Mouse (Mus musculus): ENCODE measurements around the gene Myl4. TPM values are rescaled to one million over a fixed set of nuclear protein-coding genes. Genes with fewer than 3 reads are reported as not detected.

Gene Myl4
- polyA plus RNA-seq, 1 experiment from 2014 or later: 8.7 TPM

DNA sequence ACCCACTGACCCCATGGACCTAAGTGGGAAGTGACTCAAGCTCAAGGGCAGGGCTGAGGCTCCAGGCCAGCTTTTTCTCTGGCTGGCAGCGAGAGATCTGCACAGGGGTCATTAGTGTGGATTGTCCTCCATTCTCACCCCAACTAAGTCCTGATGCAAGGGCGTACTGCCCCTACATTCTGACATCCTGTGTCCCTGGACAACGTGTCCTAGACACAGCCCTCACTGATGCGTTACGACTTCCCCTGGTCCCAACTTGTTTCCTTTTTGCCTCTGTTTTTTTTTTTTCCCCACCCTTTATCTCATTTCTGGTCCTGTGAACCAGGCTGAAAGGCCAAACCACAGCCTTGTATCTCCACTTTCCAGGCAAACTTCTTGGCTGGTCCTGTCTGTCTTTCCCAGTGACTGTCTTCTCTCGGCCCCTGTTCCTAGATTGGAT, 68.2 kb downstream of the Myl4 start:
- H3K36me3 ChIP-seq (ENCODE audit: control insufficient read depth, insufficient read depth): no peaks in the 10 kb centered on the region
- H3K4me2 ChIP-seq (ENCODE audit: low read depth, low read length): no peak overlapping the region
- H3K4me3 ChIP-seq (ENCODE audit: low read depth, low read length): no peak overlapping the region
- no peaks in the 10 kb centered on the region for H3K9me3 ChIP-seq (replicated peaks; ENCODE audit: control insufficient read depth, low read length)
- WGBS (ENCODE audit: insufficient replicate concordance): 18% methylated on average over 6 of the region's 6 CpGs
- no peaks in the 10 kb centered on the region; the same call in 1 of the 2 replicates for H3K27me3 ChIP-seq (ENCODE audit: control insufficient read depth, insufficient read depth, low read depth, low read length)
- H3K9ac ChIP-seq (ENCODE audit: low read depth, low read length): no peak overlapping the region
- H3K4me1 ChIP-seq (ENCODE audit: control insufficient read depth, low read depth, low read length): peaks cover 3% of the 10 kb centered on the region
- no peak overlapping the region for H3K27ac ChIP-seq (ENCODE audit: low read length)
- ATAC-seq (ENCODE audit: low read depth): no peak

DNA sequence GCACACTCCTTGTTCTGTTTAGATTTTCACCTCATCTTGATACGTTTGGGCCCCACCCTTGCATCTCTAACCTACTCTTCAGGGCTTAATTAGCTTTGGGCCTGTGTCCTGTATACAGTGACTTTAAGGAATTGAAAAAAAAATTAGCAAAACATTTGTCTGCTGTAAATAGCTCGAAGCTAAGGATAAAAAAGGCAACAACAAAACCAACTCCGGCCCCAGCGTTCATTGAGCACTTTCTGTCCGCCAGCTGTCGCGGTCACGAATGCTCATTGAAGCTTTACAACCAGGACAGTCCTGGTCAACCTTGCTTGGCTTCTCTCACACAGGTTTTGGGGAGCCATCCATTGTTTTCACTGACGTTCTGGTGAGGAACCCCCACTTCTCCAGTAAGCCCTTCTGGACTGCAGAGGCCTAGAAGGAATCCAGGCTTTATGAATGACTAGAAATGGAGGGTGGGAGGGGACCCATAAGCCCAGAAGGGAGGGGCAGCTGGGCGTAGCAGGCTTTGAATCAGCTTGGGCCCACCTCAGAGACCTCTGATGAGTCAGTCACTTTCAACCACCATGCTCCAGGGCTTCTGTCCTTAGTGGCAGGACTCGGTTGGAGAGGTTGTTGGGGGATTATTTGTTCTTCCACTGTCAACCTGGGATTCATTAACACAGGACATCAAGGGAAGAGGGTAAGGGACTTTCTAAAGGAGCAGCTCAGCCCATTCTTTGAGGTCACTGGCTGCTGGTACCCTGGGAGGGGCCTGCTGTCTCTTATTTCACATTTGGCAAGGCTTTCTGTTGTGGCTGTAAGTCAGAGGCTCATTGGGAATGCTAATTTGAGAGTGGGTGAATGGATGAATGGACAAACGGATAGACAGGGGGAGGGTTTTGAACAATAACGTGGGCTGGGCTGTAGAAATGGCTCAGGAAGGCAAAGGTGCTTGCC, 68.9 kb downstream of the Myl4 start:
- no peak for ATAC-seq (ENCODE audit: low read depth)
- H3K9me3 ChIP-seq (replicated peaks; ENCODE audit: control insufficient read depth, low read length): no peaks in the 10 kb centered on the region
- H3K27ac ChIP-seq (ENCODE audit: low read length): no peak overlapping the region
- H3K27me3 ChIP-seq (ENCODE audit: control insufficient read depth, insufficient read depth, low read depth, low read length): no peaks in the 10 kb centered on the region
- WGBS (ENCODE audit: insufficient replicate concordance): 42% methylated on average over 13 of the region's 13 CpGs
- H3K9ac ChIP-seq (ENCODE audit: low read depth, low read length): no peak overlapping the region
- H3K4me3 ChIP-seq (ENCODE audit: low read depth, low read length): no peak overlapping the region
- no peaks in the 10 kb centered on the region; the same call in 1 of the 2 replicates for H3K4me1 ChIP-seq (ENCODE audit: control insufficient read depth, low read depth, low read length)
- no peaks in the 10 kb centered on the region for H3K36me3 ChIP-seq (ENCODE audit: control insufficient read depth, insufficient read depth)
- no peak overlapping the region for H3K4me2 ChIP-seq (ENCODE audit: low read depth, low read length)

DNA sequence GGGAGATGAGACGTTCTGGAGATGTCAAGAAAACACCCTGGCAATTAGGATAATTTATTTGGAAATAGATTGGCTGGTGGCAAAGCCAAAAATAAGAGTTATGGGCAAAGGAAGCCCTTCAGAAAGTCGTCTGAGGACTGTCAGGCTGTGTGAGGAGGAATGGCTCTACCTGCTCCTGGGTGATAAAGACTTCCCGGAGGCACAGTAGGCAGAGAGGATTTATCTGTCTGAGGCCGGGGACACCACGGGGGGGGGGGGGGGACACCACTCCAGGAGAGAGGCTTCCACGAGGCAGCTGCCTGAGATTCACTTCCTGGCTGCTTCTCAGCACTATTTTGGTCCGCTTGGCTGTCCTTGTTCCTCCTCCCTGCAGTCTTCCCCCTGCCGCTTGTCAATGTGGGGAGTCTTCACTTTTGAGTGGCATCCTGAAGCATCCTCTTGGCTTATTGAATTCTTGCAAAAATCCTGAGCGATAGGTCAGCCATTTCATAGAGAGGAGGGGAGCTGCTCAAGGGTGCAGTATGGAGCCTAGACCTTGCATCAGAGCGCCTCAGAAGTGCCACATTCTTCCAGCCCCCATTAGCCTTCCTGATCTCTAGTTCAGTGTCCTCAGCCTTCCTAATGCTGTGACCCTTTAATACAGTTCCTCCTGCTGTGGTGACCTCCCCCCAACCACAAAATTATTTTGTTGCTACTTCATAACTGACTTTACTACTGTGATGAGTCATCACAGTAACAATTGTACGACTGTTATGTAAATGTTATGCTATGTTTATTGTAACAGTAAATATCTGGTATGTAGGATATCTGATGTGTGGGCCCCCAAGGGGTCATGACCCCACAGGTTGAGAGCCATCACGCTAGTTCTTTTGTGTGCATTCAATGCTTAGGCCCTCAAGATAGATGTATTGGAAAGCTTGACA, 71.8 kb downstream of the Myl4 start:
- Histone ChIP-seq H3K27ac (ENCODE audit: low read length) (no peak overlapping the region), H3K9me3 (replicated peaks; ENCODE audit: control insufficient read depth, low read length) (no peaks in the 10 kb centered on the region), H3K4me3 (ENCODE audit: low read depth, low read length) (no peak overlapping the region), H3K27me3 (ENCODE audit: control insufficient read depth, insufficient read depth, low read depth, low read length) (no peaks in the 10 kb centered on the region), H3K4me2 (ENCODE audit: low read depth, low read length) (no peak overlapping the region), H3K4me1 (ENCODE audit: control insufficient read depth, low read depth, low read length) (peaks cover 5% of the 10 kb centered on the region; the same call in 1 of the 2 replicates), H3K9ac (ENCODE audit: low read depth, low read length) (no peak overlapping the region), H3K36me3 (ENCODE audit: control insufficient read depth, insufficient read depth) (no peaks in the 10 kb centered on the region)
- no peak; the same call in 1 of the 2 replicates for ATAC-seq (ENCODE audit: low read depth)
- WGBS (ENCODE audit: insufficient replicate concordance): 20% methylated on average over 11 of the region's 12 CpGs

DNA sequence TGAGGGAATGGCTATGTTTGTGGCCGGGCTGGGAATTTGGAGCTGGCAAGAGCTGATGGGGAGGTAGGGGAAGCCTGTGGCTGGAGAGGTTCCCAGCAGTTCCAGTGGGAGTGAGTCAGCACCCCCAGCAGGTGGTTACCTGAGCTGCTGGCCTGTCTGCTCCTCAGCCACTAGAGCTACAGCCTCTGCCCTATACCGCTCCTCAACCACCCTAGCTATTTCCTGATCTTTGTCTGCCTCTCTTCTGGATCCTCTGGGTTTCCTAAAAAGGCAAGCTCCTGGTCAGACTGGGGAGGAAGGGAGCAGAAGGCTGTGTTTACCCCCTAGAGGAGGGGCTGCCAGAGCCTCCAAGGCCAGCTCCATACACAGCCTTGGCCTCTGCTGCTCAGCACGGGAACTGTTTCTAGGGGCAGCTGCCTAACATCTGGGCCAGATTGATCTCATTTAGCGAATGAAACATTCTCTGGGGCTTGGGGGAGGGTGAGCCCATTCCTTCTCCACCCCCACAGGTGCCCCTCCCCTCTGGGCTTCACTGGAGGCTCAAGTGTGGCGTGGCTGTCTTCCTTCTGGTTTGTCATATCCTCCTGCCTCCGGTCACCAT, 74.4 kb downstream of the Myl4 start:
- Histone ChIP-seq H3K9me3 (replicated peaks; ENCODE audit: control insufficient read depth, low read length) (no peaks in the 10 kb centered on the region), H3K27ac (ENCODE audit: low read length) (no peak overlapping the region), H3K36me3 (ENCODE audit: control insufficient read depth, insufficient read depth) (no peaks in the 10 kb centered on the region), H3K4me3 (ENCODE audit: low read depth, low read length) (no peak overlapping the region), H3K27me3 (ENCODE audit: control insufficient read depth, insufficient read depth, low read depth, low read length) (no peaks in the 10 kb centered on the region), H3K4me1 (ENCODE audit: control insufficient read depth, low read depth, low read length) (peaks cover 5% of the 10 kb centered on the region; the same call in 1 of the 2 replicates), H3K4me2 (ENCODE audit: low read depth, low read length) (no peak overlapping the region), H3K9ac (ENCODE audit: low read depth, low read length) (no peak overlapping the region)
- 31% methylated on average over 6 of the region's 6 CpGs for WGBS (ENCODE audit: insufficient replicate concordance)
- ATAC-seq (ENCODE audit: low read depth): no peak

DNA sequence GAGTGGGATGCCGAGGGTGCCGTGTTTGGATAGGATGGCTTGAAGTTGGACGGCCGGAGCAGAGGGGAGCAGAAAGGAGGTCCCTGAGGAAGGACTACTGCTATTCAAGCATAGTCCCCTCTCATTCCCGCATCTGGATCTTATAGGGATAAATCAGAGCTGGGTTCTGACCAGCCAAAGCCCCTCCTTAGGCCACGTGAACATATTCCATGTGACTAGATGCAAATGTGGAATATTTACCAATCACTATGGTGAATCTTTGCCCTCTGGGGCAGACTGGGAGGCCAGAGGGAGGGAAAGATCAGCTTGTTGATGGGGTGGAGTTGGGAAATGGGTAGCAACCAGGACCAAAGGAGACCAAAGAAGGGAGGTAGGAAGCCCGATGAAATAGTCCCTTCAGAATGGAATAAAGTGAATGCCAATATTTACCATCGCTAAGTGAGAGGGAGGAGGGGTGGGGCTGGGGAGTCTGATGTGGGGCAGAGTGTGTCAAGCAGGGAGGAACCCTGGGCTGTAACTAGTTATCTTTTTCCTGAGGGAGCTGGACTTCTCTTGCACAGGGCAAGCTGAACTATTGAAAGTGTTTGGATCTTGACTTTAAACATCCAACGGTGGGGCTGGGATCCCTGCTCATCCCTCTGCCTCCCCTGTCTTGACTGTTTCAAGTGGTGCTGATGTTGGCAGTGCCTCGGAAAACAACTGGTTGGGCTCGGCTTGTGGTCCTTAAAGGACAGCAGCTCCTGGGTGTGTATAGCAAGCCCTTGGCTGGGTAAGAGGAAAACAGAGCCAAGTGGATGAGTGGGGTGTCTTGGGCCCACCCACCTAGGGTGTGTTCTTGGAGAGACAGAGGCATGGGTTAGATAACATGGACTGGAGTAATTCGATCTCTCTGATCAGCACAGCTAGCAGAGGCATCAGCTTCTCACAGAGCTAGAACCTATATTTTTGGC, 75.3 kb downstream of the Myl4 start:
- no peak overlapping the region for H3K9ac ChIP-seq (ENCODE audit: low read depth, low read length)
- peaks cover 5% of the 10 kb centered on the region; the same call in 1 of the 2 replicates for H3K4me1 ChIP-seq (ENCODE audit: control insufficient read depth, low read depth, low read length)
- no peak overlapping the region for H3K4me3 ChIP-seq (ENCODE audit: low read depth, low read length)
- H3K4me2 ChIP-seq (ENCODE audit: low read depth, low read length): no peak overlapping the region
- H3K9me3 ChIP-seq (replicated peaks; ENCODE audit: control insufficient read depth, low read length): no peaks in the 10 kb centered on the region
- H3K27ac ChIP-seq (ENCODE audit: low read length): no peak overlapping the region
- 38% methylated on average over 12 of the region's 12 CpGs for WGBS (ENCODE audit: insufficient replicate concordance)
- H3K36me3 ChIP-seq (ENCODE audit: control insufficient read depth, insufficient read depth): no peaks in the 10 kb centered on the region
- no peaks in the 10 kb centered on the region for H3K27me3 ChIP-seq (ENCODE audit: control insufficient read depth, insufficient read depth, low read depth, low read length)
- ATAC-seq (ENCODE audit: low read depth): peak; percentile 44; the same call in 1 of the 2 replicates

DNA sequence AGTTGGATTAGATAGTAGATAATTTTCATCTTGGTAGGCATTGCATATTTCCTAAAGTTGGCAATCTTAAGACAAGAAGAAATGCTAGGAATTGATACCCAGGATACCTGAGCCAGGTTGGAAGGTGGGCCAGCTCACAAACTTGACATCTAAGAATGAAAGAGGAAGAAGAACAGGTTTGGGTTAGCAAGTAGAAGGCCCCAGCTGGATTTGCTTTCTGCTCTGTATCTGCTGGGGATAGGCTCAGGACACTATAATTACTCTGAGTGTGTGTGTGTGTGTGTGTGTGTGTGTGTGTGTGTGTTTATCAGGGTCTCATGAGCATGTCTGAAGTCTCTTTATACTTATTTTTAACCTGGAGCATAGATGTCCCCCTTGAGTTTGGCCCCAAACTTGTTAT, 76.2 kb downstream of the Myl4 start:
- Histone ChIP-seq H3K27me3 (ENCODE audit: control insufficient read depth, insufficient read depth, low read depth, low read length) (no peaks in the 10 kb centered on the region), H3K9me3 (replicated peaks; ENCODE audit: control insufficient read depth, low read length) (no peaks in the 10 kb centered on the region), H3K4me3 (ENCODE audit: low read depth, low read length) (no peak overlapping the region), H3K4me1 (ENCODE audit: control insufficient read depth, low read depth, low read length) (peaks cover 5% of the 10 kb centered on the region; the same call in 1 of the 2 replicates), H3K36me3 (ENCODE audit: control insufficient read depth, insufficient read depth) (no peaks in the 10 kb centered on the region), H3K27ac (ENCODE audit: low read length) (no peak overlapping the region), H3K4me2 (ENCODE audit: low read depth, low read length) (no peak overlapping the region), H3K9ac (ENCODE audit: low read depth, low read length) (no peak overlapping the region)
- no peak for ATAC-seq (ENCODE audit: low read depth)

DNA sequence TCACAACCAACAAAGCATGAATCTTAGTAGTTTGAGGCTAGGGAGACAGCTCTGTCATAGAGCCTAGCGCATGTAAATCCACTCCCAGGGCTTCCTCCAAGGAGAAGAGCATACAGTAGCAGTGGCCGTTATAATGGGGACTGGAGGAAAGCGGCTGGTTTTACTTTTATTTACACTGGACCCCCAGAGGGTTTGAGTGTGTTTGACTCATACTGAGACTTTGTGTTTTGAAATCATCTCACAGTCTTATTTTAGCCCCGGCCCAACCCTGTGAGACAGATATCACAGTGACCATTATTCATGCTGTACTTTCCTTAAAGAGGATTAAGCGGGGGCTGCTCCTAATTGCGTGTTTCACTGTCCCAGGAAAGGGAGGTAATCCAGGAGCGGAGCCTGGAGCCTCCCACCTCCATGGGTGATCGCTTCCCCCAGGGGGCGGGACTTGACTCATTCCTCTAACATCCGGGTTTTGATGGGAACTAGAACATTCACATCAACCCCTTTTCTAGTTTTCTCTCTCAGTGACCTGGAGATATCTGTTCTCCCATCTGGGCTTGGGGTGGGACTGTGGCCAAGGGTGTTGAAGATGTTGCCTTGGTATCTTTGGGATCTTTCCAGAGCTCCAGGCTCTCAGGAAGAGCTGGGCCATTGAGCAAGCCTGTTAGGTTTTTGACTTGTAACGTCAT, 77.3 kb downstream of the Myl4 start:
- Histone ChIP-seq H3K4me2 (ENCODE audit: low read depth, low read length) (no peak overlapping the region), H3K9me3 (replicated peaks; ENCODE audit: control insufficient read depth, low read length) (no peaks in the 10 kb centered on the region), H3K9ac (ENCODE audit: low read depth, low read length) (no peak overlapping the region), H3K36me3 (ENCODE audit: control insufficient read depth, insufficient read depth) (no peaks in the 10 kb centered on the region), H3K27me3 (ENCODE audit: control insufficient read depth, insufficient read depth, low read depth, low read length) (no peaks in the 10 kb centered on the region), H3K4me3 (ENCODE audit: low read depth, low read length) (no peak overlapping the region), H3K27ac (ENCODE audit: low read length) (no peak overlapping the region), H3K4me1 (ENCODE audit: control insufficient read depth, low read depth, low read length) (peaks cover 5% of the 10 kb centered on the region; the same call in 1 of the 2 replicates)
- WGBS (ENCODE audit: insufficient replicate concordance): 62% methylated on average over 11 of the region's 11 CpGs
- no peak for ATAC-seq (ENCODE audit: low read depth)

Measured in liver, embryonic 16.5 days (tissue).